Mouse (Mus musculus) liver, postnatal 0 days (tissue): Measurements from ENCODE around the gene Ccne1. TPM values are rescaled to one million over a fixed set of nuclear protein-coding genes. Genes with fewer than 3 reads are reported as not detected.

ENCODE experiments used
- ATAC-seq: fragments of 200-750 bp; cut with Nextera tagmentation; 2 replicates; pipeline ENCODE4 v1.8.0; 2017; ENCODE audit warnings: mild to moderate bottlenecking, moderate library complexity
- DNase-seq: peaks from one replicate; pipeline ENCODE4 v3.0.0-alpha.2; 2016
- H3K27ac ChIP-seq: fragments of 300-500 bp; sonication (generic); 2 replicates; pipeline ENCODE4 v1.5.1; 2014; ENCODE audit warnings: antibody characterized with exemption, moderate library complexity, mild to moderate bottlenecking, low read depth
- H3K27me3 ChIP-seq: fragments of 300-500 bp; sonication (generic); 2 replicates; pipeline ENCODE4 v1.6.1; 2014; ENCODE audit warnings: low read length, control low read depth, mixed read lengths; ENCODE audit not compliant: insufficient read depth
- H3K36me3 ChIP-seq: fragments of 300-500 bp; sonication (generic); replicated peaks from 2 replicates; pipeline ENCODE4 v1.6.1; 2014; ENCODE audit warnings: mild to moderate bottlenecking, control low read depth, low read length, moderate library complexity, mixed read lengths; ENCODE audit not compliant: insufficient read depth
- H3K4me1 ChIP-seq: fragments of 300-500 bp; sonication (generic); 2 replicates; pipeline ENCODE4 v1.6.1; 2014; ENCODE audit warnings: antibody characterized with exemption, mild to moderate bottlenecking, control low read depth; ENCODE audit not compliant: insufficient read depth
- H3K4me2 ChIP-seq: fragments of 300-500 bp; sonication (generic); 2 replicates; pipeline ENCODE4 v1.6.1; 2014; ENCODE audit warnings: low read depth, mild to moderate bottlenecking, low read length, moderate library complexity, mixed read lengths
- H3K4me3 ChIP-seq: fragments of 300-500 bp; sonication (generic); 2 replicates; pipeline ENCODE4 v1.5.1; 2014; ENCODE audit warnings: low read depth, low read length
- H3K9ac ChIP-seq: fragments of 300-500 bp; sonication (generic); replicated peaks from 2 replicates; pipeline ENCODE4 v1.6.1; 2014; ENCODE audit warnings: mild to moderate bottlenecking, moderate library complexity
- H3K9me3 ChIP-seq: fragments of 300-500 bp; sonication (generic); 2 replicates; pipeline ENCODE4 v1.6.1; 2016; ENCODE audit warnings: mild to moderate bottlenecking, control low read depth, low read length, mixed read lengths
- CTCF ChIP-seq: sonication (generic); IDR thresholded peaks from 2 replicates; pipeline ENCODE4 v1.5.1; 2016; ENCODE audit warnings: antibody characterized with exemption, low read depth
- EP300 ChIP-seq: IDR thresholded peaks from 2 replicates; pipeline ENCODE4 v1.6.1; 2016; ENCODE audit warnings: antibody characterized with exemption, low read depth, mild to moderate bottlenecking
- WGBS: fragments of 180-500 bp; shearing (Covaris S2); extraction: QIAGEN DNeasy Blood & Tissue Kit; methylation state at CpG from one replicate; pipeline ENCODE4 v1.1.7; 2014; ENCODE audit not compliant: insufficient replicate concordance; 5-methylcytosine and 5-hydroxymethylcytosine counted together
- polyA plus RNA-seq: library from polyadenylated mRNA; unstranded; fragments of >200 nt; fragmentation: Nextera tagmentation; extraction: Ambion mirVana; gene quantifications from 2 replicates; pipeline ENCODE4 v1.2.1, GENCODE M21; 2015

Gene Ccne1
- polyA plus RNA-seq, 1 experiment from 2014 or later: 32.4 TPM

GRCm38 (mm10) chr7:38077189-38077588 is 30.1 kb downstream of the Ccne1 start:
- no peak overlapping the region for H3K9ac ChIP-seq
- DNase-seq: no peak
- no peak overlapping the region for H3K4me2 ChIP-seq
- no peak for TF ChIP-seq EP300
- TF ChIP-seq CTCF: no peak
- no peaks in the 10 kb centered on the region for H3K4me1 ChIP-seq
- peaks cover 13% of the 10 kb centered on the region; the same call in 1 of the 2 replicates for H3K27me3 ChIP-seq
- 45% methylated on average over 7 of the region's 7 CpGs for WGBS
- H3K36me3 ChIP-seq: no peaks in the 10 kb centered on the region
- ATAC-seq: peak; percentile 43; the same call in 1 of the 2 replicates
- H3K4me3 ChIP-seq: no peak overlapping the region
- H3K27ac ChIP-seq: no peak overlapping the region
- no peaks in the 10 kb centered on the region for H3K9me3 ChIP-seq

- 73% methylated on average over 6 of the region's 6 CpGs for WGBS
Measured at GRCm38 (mm10) chr7:38075487-38075886, 31.8 kb downstream of the Ccne1 start.

DNA sequence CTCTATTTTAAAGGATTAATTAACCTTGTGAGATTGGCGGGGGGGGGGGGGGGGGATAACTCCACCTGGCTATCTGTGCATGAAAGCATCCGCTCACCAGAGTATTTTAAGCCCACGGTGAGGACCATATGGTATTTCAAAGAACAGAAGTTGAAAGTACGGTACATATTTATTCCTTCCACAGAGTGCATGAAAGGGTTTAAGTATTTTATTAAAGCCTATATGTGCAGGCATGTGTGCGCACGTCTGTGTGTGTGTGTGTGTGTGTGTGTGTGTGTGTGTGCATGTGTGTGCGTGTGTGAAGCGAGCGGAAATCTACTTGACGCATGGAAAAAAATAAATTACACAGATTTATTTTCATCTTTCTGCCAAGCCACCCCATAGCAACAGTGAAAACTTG is 32.4 kb downstream of the Ccne1 start:
- Histone ChIP-seq H3K36me3 (no peaks in the 10 kb centered on the region), H3K4me1 (no peaks in the 10 kb centered on the region), H3K4me3 (no peak overlapping the region), H3K9me3 (no peaks in the 10 kb centered on the region), H3K27me3 (peaks cover 13% of the 10 kb centered on the region; the same call in 1 of the 2 replicates), H3K27ac (no peak overlapping the region), H3K9ac (no peak overlapping the region), H3K4me2 (no peak overlapping the region)
- DNase-seq (no peak), ATAC-seq (no peak)
- TF ChIP-seq CTCF (no peak), EP300 (no peak)
- 73% methylated on average over 9 of the region's 10 CpGs for WGBS

More at GRCm38 (mm10) chr7:38075487-38075886, 31.8 kb downstream of the Ccne1 start:
- H3K9ac ChIP-seq: no peak overlapping the region
- ATAC-seq (no peak), DNase-seq (no peak)
- H3K4me3 ChIP-seq: no peak overlapping the region
- H3K27ac ChIP-seq: no peak overlapping the region
- H3K36me3 ChIP-seq: no peaks in the 10 kb centered on the region
- no peak overlapping the region for H3K4me2 ChIP-seq
- H3K9me3 ChIP-seq: no peaks in the 10 kb centered on the region
- TF ChIP-seq CTCF: no peak
- TF ChIP-seq EP300: no peak
- no peaks in the 10 kb centered on the region for H3K4me1 ChIP-seq
- H3K27me3 ChIP-seq: peaks cover 13% of the 10 kb centered on the region; the same call in 1 of the 2 replicates

- TF ChIP-seq EP300: no peak
- no peak for TF ChIP-seq CTCF
- Histone ChIP-seq H3K4me2 (no peak overlapping the region), H3K27ac (no peak overlapping the region), H3K4me1 (no peaks in the 10 kb centered on the region), H3K4me3 (no peak overlapping the region), H3K9me3 (no peaks in the 10 kb centered on the region), H3K9ac (no peak overlapping the region), H3K27me3 (peaks cover 13% of the 10 kb centered on the region; the same call in 1 of the 2 replicates), H3K36me3 (no peaks in the 10 kb centered on the region)
- WGBS: 14% methylated on average over 14 of the region's 14 CpGs
- ATAC-seq (no peak), DNase-seq (no peak)
Measured at GRCm38 (mm10) chr7:38074514-38074913, 32.8 kb downstream of the Ccne1 start.

GRCm38 (mm10) chr7:38073782-38074181 is 33.6 kb downstream of the Ccne1 start:
- WGBS: 15% methylated on average over 3 of the region's 3 CpGs
- H3K9ac ChIP-seq: no peak overlapping the region
- TF ChIP-seq EP300: no peak
- peak; percentile 74 for TF ChIP-seq CTCF
- no peaks in the 10 kb centered on the region for H3K9me3 ChIP-seq
- ATAC-seq (no peak), DNase-seq (peak; percentile 52)
- no peak overlapping the region for H3K4me3 ChIP-seq
- H3K36me3 ChIP-seq: no peaks in the 10 kb centered on the region
- H3K4me1 ChIP-seq: no peaks in the 10 kb centered on the region
- no peak overlapping the region for H3K4me2 ChIP-seq
- H3K27me3 ChIP-seq: peaks cover 13% of the 10 kb centered on the region; the same call in 1 of the 2 replicates
- H3K27ac ChIP-seq: no peak overlapping the region

- no peaks in the 10 kb centered on the region for H3K4me1 ChIP-seq
- H3K9me3 ChIP-seq: no peaks in the 10 kb centered on the region
- no peak for DNase-seq
- no peak overlapping the region for H3K9ac ChIP-seq
- no peaks in the 10 kb centered on the region for H3K36me3 ChIP-seq
- ATAC-seq: no peak
- WGBS: 50% methylated on average over 5 of the region's 5 CpGs
- TF ChIP-seq EP300: no peak
- no peak for TF ChIP-seq CTCF
- no peak overlapping the region for H3K27ac ChIP-seq
- H3K4me2 ChIP-seq: no peak overlapping the region
- H3K27me3 ChIP-seq: peaks cover 13% of the 10 kb centered on the region; the same call in 1 of the 2 replicates
- H3K4me3 ChIP-seq: no peak overlapping the region
Measured at GRCm38 (mm10) chr7:38071065-38071464, 36.3 kb downstream of the Ccne1 start.
